Mouse (Mus musculus) embryonic fibroblast, embryonic 13.5 days (primary cell): ENCODE measurements at regions not wholly inside any gene's neighbourhood (a gene's known extent, or its start where the extent isn't known, plus 50 kb on each side); places are given as distances from the start of the nearest gene placed in this dataset.

Experiments used
- H3K27ac ChIP-seq: 2 replicates; pipeline ENCODE4 v1.5.1; 2012; ENCODE audit warnings: low read length, control low read depth, inconsistent platforms; ENCODE audit not compliant: insufficient read depth
- H3K4me1 ChIP-seq: 2 replicates; pipeline ENCODE4 v1.6.1; 2011; ENCODE audit warnings: low read length; ENCODE audit not compliant: control insufficient read depth, insufficient read depth
- H3K4me3 ChIP-seq: 2 replicates; pipeline ENCODE4 v1.5.1; 2011; ENCODE audit warnings: mild to moderate bottlenecking, control low read depth, low read length; ENCODE audit not compliant: insufficient read depth
- CTCF ChIP-seq: IDR thresholded peaks from 2 replicates; pipeline ENCODE4 v1.5.1; 2011; ENCODE audit warnings: mild to moderate bottlenecking, control low read depth, low read length, moderate library complexity, borderline replicate concordance; ENCODE audit not compliant: insufficient read depth
- POLR2A ChIP-seq: IDR thresholded peaks from 2 replicates; pipeline ENCODE4 v1.6.1; 2011; ENCODE audit warnings: low read depth, mild to moderate bottlenecking, control low read depth, low read length, moderate library complexity

GRCm38 (mm10) chr5:118815783-118816182 is 255.3 kb downstream of the Med13l start:
- TF ChIP-seq CTCF (no peak), POLR2A (no peak)
- H3K4me1 ChIP-seq: no peaks in the 10 kb centered on the region
- no peak overlapping the region for H3K4me3 ChIP-seq
- H3K27ac ChIP-seq: no peak overlapping the region

- TF ChIP-seq CTCF: no peak
- H3K4me3 ChIP-seq: no peak overlapping the region
- H3K27ac ChIP-seq: no peak overlapping the region
- H3K4me1 ChIP-seq: no peaks in the 10 kb centered on the region
Observed at GRCm38 (mm10) chr5:118818294-118818693, 257.8 kb downstream of the Med13l start.

- Histone ChIP-seq H3K4me3 (no peak overlapping the region), H3K4me1 (no peaks in the 10 kb centered on the region), H3K27ac (no peak overlapping the region)
- TF ChIP-seq CTCF (no peak), POLR2A (no peak)
Observed at GRCm38 (mm10) chr5:118824791-118825190, 264.3 kb downstream of the Med13l start.

GRCm38 (mm10) chr5:118829031-118829698 is 268.7 kb downstream of the Med13l start:
- Histone ChIP-seq H3K27ac (no peak overlapping the region), H3K4me3 (no peak overlapping the region), H3K4me1 (no peaks in the 10 kb centered on the region)
- TF ChIP-seq POLR2A (no peak), CTCF (no peak)

- Histone ChIP-seq H3K27ac (no peak overlapping the region), H3K4me1 (no peaks in the 10 kb centered on the region), H3K4me3 (no peak overlapping the region)
- TF ChIP-seq POLR2A (no peak), CTCF (no peak)
Observed at GRCm38 (mm10) chr5:118832701-118833100, 272.2 kb downstream of the Med13l start.

DNA sequence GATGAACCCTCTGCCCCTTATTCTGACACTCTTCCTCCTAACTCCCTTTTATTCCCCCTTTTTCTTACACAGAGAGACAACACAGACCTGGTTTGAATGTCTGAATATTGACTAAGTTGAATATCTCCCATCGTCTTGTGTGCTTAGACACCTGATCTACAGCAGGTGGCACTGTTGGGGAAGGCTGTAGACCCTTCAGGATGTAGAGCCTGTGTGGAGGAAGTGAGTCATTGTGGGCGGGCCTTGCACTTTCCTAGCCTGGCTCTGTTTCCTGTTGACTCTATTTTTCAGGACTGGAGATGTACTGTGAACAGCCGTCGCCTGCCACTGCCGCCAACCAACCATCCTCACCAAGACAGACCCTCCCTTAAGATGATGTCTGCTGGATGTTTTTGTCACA is 273.6 kb downstream of the Med13l start:
- TF ChIP-seq CTCF (no peak), POLR2A (no peak)
- Histone ChIP-seq H3K4me1 (no peaks in the 10 kb centered on the region), H3K4me3 (no peak overlapping the region), H3K27ac (no peak overlapping the region)

- H3K27ac ChIP-seq: no peak overlapping the region
- no peak overlapping the region for H3K4me3 ChIP-seq
- no peak for TF ChIP-seq CTCF
- no peak for TF ChIP-seq POLR2A
- no peaks in the 10 kb centered on the region; the same call in 1 of the 2 replicates for H3K4me1 ChIP-seq
Observed at GRCm38 (mm10) chr5:118837001-118837400, 276.5 kb downstream of the Med13l start.

DNA sequence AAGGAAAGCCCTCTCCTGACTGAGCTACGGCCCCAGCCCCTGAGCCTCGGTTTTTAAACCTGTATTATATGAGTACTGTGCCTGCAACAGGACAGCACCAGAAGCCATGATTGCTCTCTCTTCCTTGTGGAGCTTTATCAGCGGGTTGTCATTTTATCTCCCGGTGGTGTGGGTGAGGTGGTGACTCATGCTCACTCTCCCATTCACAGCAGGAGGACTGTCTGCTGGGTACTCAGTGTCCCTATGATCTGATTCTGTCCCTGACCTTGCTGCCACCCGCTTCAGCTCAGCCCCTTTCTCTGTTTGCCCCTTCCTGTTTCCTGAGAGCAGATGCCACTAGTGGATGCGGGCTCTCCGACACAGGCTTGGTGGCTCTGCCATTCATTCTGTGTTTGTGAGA is 277.9 kb downstream of the Med13l start:
- H3K27ac ChIP-seq: no peak overlapping the region
- H3K4me1 ChIP-seq: no peaks in the 10 kb centered on the region; the same call in 1 of the 2 replicates
- H3K4me3 ChIP-seq: no peak overlapping the region
- no peak for TF ChIP-seq CTCF
- TF ChIP-seq POLR2A: no peak

GRCm38 (mm10) chr5:118839916-118840315 is 279.4 kb downstream of the Med13l start:
- H3K27ac ChIP-seq: no peak overlapping the region
- no peak overlapping the region for H3K4me3 ChIP-seq
- no peak for TF ChIP-seq POLR2A
- no peaks in the 10 kb centered on the region; the same call in 1 of the 2 replicates for H3K4me1 ChIP-seq

- no peaks in the 10 kb centered on the region; the same call in 1 of the 2 replicates for H3K4me1 ChIP-seq
- no peak overlapping the region for H3K4me3 ChIP-seq
- no peak overlapping the region for H3K27ac ChIP-seq
- TF ChIP-seq CTCF: no peak
- TF ChIP-seq POLR2A: no peak
Observed at GRCm38 (mm10) chr5:118841210-118842016, 280.9 kb downstream of the Med13l start.
